Mouse (Mus musculus): Measurements from ENCODE around the gene AI182371. TPM values are rescaled to one million over a fixed set of nuclear protein-coding genes. Genes with fewer than 3 reads are reported as not detected.

Gene AI182371
- polyA plus RNA-seq, 2 experiments: 0.98 TPM; not detected in 1

DNA sequence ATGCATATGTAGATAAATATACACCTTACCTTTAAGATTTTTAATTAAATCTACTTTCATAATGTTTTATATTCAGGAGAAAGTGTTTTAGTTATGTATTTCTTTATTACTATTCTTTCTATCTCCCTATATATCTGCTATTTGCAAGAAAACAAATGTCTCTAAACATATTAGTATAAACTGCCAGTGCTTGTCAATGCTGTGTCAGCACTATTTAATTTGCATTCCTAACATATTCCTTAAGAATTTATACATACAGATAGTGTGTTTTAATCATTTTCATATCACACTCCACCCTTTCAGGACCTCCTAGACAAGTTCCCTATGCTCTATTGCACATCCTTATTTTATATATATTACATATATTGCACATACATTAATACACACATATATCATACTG, 1.4 kb upstream of the AI182371 start:
- Histone ChIP-seq H3K4me2 (replicated peaks; ENCODE audit: low read depth, low read length, severe bottlenecking) (no peak overlapping the region), H3K9me3 (ENCODE audit: control insufficient read depth, low read length) (no peaks in the 10 kb centered on the region), H3K36me3 (ENCODE audit: control insufficient read depth, insufficient read depth, low read length) (no peaks in the 10 kb centered on the region), H3K9ac (ENCODE audit: low read depth, low read length, severe bottlenecking) (no peak overlapping the region), H3K27ac (replicated peaks; ENCODE audit: low read depth, low read length) (no peak overlapping the region), H3K4me3 (replicated peaks; ENCODE audit: low read length) (no peak overlapping the region), H3K4me1 (ENCODE audit: control insufficient read depth, insufficient read depth, low read length) (no peaks in the 10 kb centered on the region), H3K27me3 (ENCODE audit: control insufficient read depth, insufficient read depth, low read length) (no peaks in the 10 kb centered on the region)
- ATAC-seq (ENCODE audit: low FRiP score, low read depth) (no peak), DNase-seq (ENCODE audit: low spot score) (no peak)
- no peak for TF ChIP-seq POLR2A (IDR thresholded peaks at IDR 0.05; ENCODE audit: borderline replicate concordance, extremely low read depth, insufficient read depth, insufficient read length)

DNA sequence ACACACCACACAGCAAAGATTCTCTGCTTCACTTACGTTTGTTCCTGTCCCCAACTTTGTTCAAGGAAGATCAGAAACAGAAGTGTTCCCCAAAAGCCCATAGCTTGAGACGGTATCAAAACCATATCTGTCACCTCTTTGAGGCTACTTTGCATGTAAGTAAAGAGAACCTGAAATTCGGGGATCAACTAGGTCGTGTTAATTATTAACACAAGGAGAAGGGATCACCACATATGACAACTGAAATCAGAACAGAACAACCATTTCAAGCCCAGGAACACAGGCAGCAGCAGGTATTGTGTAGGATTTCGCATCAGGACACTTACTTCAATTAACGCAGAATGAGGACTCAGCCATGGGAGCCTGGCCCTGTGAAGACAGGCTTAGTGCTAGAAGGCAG, 814 bp downstream of the AI182371 start:
- Histone ChIP-seq H3K36me3 (ENCODE audit: control insufficient read depth, insufficient read depth, low read length) (no peaks in the 10 kb centered on the region), H3K4me2 (replicated peaks; ENCODE audit: low read depth, low read length, severe bottlenecking) (no peak overlapping the region), H3K9ac (ENCODE audit: low read depth, low read length, severe bottlenecking) (no peak overlapping the region), H3K9me3 (ENCODE audit: control insufficient read depth, low read length) (no peaks in the 10 kb centered on the region), H3K27me3 (ENCODE audit: control insufficient read depth, insufficient read depth, low read length) (no peaks in the 10 kb centered on the region), H3K4me3 (replicated peaks; ENCODE audit: low read length) (no peak overlapping the region), H3K27ac (replicated peaks; ENCODE audit: low read depth, low read length) (no peak overlapping the region), H3K4me1 (ENCODE audit: control insufficient read depth, insufficient read depth, low read length) (no peaks in the 10 kb centered on the region)
- no peak for ATAC-seq (ENCODE audit: low FRiP score, low read depth)
- no peak for TF ChIP-seq POLR2A (IDR thresholded peaks at IDR 0.05; ENCODE audit: borderline replicate concordance, extremely low read depth, insufficient read depth, insufficient read length)
- 83% methylated on average over 6 of the region's 6 CpGs for WGBS
- no peak for DNase-seq (ENCODE audit: low spot score)

DNA sequence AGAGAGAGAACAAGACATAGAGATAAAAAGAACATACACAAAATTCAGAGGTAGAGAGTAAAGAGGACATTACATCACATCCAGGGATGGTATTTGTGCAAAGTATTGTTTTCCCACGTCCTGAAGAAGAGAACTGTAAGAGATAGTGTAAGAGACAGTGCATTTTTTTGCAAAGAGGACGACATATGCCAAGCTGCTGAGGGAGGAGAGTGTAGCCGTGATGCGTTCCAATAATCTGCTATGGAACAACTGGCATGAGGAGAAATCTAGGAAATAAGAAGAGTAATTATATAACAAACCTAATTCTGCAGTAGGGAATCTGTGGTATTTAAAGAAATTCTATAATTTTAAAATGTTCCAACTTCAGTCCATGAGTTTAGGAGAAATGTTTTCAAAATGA, 13.9 kb downstream of the AI182371 start:
- WGBS: 74% methylated on average over 4 of the region's 4 CpGs
- no peak for ATAC-seq (ENCODE audit: low FRiP score, low read depth)
- Histone ChIP-seq H3K27me3 (ENCODE audit: control insufficient read depth, insufficient read depth, low read length) (no peaks in the 10 kb centered on the region), H3K9me3 (ENCODE audit: control insufficient read depth, low read length) (no peaks in the 10 kb centered on the region), H3K9ac (ENCODE audit: low read depth, low read length, severe bottlenecking) (no peak overlapping the region), H3K4me3 (replicated peaks; ENCODE audit: low read length) (no peak overlapping the region), H3K4me2 (replicated peaks; ENCODE audit: low read depth, low read length, severe bottlenecking) (no peak overlapping the region), H3K4me1 (ENCODE audit: control insufficient read depth, insufficient read depth, low read length) (no peaks in the 10 kb centered on the region), H3K27ac (replicated peaks; ENCODE audit: low read depth, low read length) (no peak overlapping the region), H3K36me3 (ENCODE audit: control insufficient read depth, insufficient read depth, low read length) (no peaks in the 10 kb centered on the region)
- no peak for TF ChIP-seq POLR2A (IDR thresholded peaks at IDR 0.05; ENCODE audit: borderline replicate concordance, extremely low read depth, insufficient read depth, insufficient read length)
- no peak for DNase-seq (ENCODE audit: low spot score)

DNA sequence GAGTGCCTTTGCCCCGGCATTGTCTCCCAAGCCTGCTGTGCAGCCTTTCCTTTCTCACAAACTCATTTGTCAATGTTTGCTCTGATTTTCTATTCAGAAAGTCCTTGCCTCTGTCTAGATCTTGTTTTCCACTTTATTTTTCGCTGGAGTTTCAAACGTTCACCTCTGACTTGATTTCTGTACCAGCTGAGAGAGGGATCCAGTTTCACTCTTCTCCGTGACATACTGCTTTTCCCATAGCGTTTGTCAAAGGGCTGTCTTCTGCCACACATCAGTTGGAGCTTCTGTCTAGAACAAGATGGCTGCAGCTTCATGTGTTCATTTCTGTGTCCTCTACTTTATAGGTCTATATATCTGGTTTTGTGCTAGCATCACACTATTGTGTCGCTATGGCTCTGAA, 22.2 kb downstream of the AI182371 start:
- Histone ChIP-seq H3K4me3 (replicated peaks; ENCODE audit: low read length) (no peak overlapping the region), H3K9me3 (ENCODE audit: control insufficient read depth, low read length) (no peaks in the 10 kb centered on the region), H3K36me3 (ENCODE audit: control insufficient read depth, insufficient read depth, low read length) (no peaks in the 10 kb centered on the region), H3K9ac (ENCODE audit: low read depth, low read length, severe bottlenecking) (no peak overlapping the region), H3K27ac (replicated peaks; ENCODE audit: low read depth, low read length) (no peak overlapping the region), H3K4me1 (ENCODE audit: control insufficient read depth, insufficient read depth, low read length) (no peaks in the 10 kb centered on the region), H3K4me2 (replicated peaks; ENCODE audit: low read depth, low read length, severe bottlenecking) (no peak overlapping the region), H3K27me3 (ENCODE audit: control insufficient read depth, insufficient read depth, low read length) (no peaks in the 10 kb centered on the region)
- no peak for TF ChIP-seq POLR2A (IDR thresholded peaks at IDR 0.05; ENCODE audit: borderline replicate concordance, extremely low read depth, insufficient read depth, insufficient read length)
- no peak for ATAC-seq (ENCODE audit: low FRiP score, low read depth)
- DNase-seq (ENCODE audit: low spot score): no peak
- whole genome bisulfite sequencing: 66% methylated on average over 6 of the region's 6 CpGs

DNA sequence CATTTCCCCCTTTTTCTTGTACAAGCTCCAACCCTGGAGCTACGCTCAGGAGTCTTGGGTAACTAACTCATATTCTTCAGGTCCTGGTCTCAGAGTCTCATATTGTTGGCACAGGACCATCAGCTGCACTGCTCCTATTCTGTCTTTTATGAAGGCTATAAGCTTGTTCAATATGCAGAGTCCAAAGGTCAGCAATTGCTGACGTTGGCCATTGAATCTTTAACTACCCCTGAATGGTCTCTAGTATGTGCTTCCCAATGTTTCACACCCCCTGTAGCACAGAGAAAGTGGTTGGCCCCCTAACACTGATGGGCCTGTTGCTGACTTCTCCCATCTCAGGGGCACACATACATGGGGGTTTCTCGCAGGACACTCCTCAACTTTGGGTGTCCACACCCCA, 27.0 kb downstream of the AI182371 start:
- Histone ChIP-seq H3K27ac (replicated peaks; ENCODE audit: low read depth, low read length) (no peak overlapping the region), H3K4me2 (replicated peaks; ENCODE audit: low read depth, low read length, severe bottlenecking) (no peak overlapping the region), H3K9ac (ENCODE audit: low read depth, low read length, severe bottlenecking) (no peak overlapping the region), H3K36me3 (ENCODE audit: control insufficient read depth, insufficient read depth, low read length) (no peaks in the 10 kb centered on the region), H3K4me3 (replicated peaks; ENCODE audit: low read length) (no peak overlapping the region), H3K9me3 (ENCODE audit: control insufficient read depth, low read length) (no peaks in the 10 kb centered on the region), H3K27me3 (ENCODE audit: control insufficient read depth, insufficient read depth, low read length) (no peaks in the 10 kb centered on the region), H3K4me1 (ENCODE audit: control insufficient read depth, insufficient read depth, low read length) (no peaks in the 10 kb centered on the region)
- ATAC-seq (ENCODE audit: low FRiP score, low read depth) (no peak), DNase-seq (ENCODE audit: low spot score) (no peak)
- WGBS: 87% methylated on average over 3 of the region's 3 CpGs
- TF ChIP-seq POLR2A (IDR thresholded peaks at IDR 0.05; ENCODE audit: borderline replicate concordance, extremely low read depth, insufficient read depth, insufficient read length): no peak

DNA sequence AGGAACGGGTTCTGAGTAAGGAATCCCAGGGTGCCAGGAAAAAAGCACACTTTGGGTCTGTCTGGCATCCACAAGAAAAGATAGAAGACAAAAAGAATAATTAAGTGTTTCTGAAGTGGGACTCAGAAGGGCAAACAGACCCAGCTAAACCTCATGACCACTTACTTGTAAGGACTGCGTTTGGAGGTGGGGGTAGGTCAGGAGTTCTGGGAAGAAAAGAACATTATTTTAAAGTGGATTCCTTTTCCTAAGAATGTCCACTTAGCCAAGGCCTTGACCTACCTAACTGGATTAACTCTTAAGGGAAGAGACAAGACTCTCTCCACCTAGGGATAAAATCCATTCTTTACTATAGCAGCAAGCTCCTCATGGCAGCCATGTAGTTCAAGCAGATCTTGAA, 28.8 kb downstream of the AI182371 start:
- Histone ChIP-seq H3K27me3 (ENCODE audit: control insufficient read depth, insufficient read depth, low read length) (no peaks in the 10 kb centered on the region), H3K4me1 (ENCODE audit: control insufficient read depth, insufficient read depth, low read length) (no peaks in the 10 kb centered on the region), H3K36me3 (ENCODE audit: control insufficient read depth, insufficient read depth, low read length) (no peaks in the 10 kb centered on the region), H3K9me3 (ENCODE audit: control insufficient read depth, low read length) (no peaks in the 10 kb centered on the region), H3K4me3 (replicated peaks; ENCODE audit: low read length) (no peak overlapping the region), H3K27ac (replicated peaks; ENCODE audit: low read depth, low read length) (no peak overlapping the region), H3K4me2 (replicated peaks; ENCODE audit: low read depth, low read length, severe bottlenecking) (no peak overlapping the region), H3K9ac (ENCODE audit: low read depth, low read length, severe bottlenecking) (no peak overlapping the region)
- WGBS: 65% methylated on average over 2 of the region's 2 CpGs
- DNase-seq (ENCODE audit: low spot score) (no peak), ATAC-seq (ENCODE audit: low FRiP score, low read depth) (no peak)
- no peak for TF ChIP-seq POLR2A (IDR thresholded peaks at IDR 0.05; ENCODE audit: borderline replicate concordance, extremely low read depth, insufficient read depth, insufficient read length)

Measured in limb, embryonic 14.5 days (tissue).